Mouse (Mus musculus): ENCODE measurements at regions not wholly inside any gene's neighbourhood (a gene's known extent, or its start where the extent isn't known, plus 50 kb on each side); places are given as distances from the start of the nearest gene placed in this dataset.

GRCm38 (mm10) chr11:112690047-112690446, 92.0 kb upstream of the Sox9 start:
- WGBS, result 30% methylated on average over 4 of the region's 4 CpGs
- ATAC-seq (ENCODE audit: insufficient read depth, low read depth) (no peak), DNase-seq (ENCODE audit: low spot score) (no peak)
- Histone ChIP-seq H3K27me3 (ENCODE audit: control insufficient read depth, insufficient read depth, low read length) (no peaks in the 10 kb centered on the region), H3K4me3 (ENCODE audit: low read depth, low read length) (no peak overlapping the region), H3K36me3 (replicated peaks; ENCODE audit: control insufficient read depth, insufficient read depth, low read length) (no peaks in the 10 kb centered on the region), H3K9me3 (replicated peaks; ENCODE audit: control insufficient read depth, low read length) (no peaks in the 10 kb centered on the region), H3K4me1 (ENCODE audit: control insufficient read depth, insufficient read depth) (no peaks in the 10 kb centered on the region), H3K9ac (replicated peaks; ENCODE audit: low read depth, low read length) (no peak overlapping the region), H3K4me2 (ENCODE audit: low read depth, low read length) (no peak overlapping the region), H3K27ac (ENCODE audit: low read depth) (no peak overlapping the region)
- TF ChIP-seq CTCF (IDR thresholded peaks at IDR 0.05; ENCODE audit: low read depth), result no peak
- no peak for TF ChIP-seq EP300 (IDR thresholded peaks at IDR 0.05; ENCODE audit: low read depth)

- ATAC-seq (ENCODE audit: insufficient read depth, low read depth) (no peak), DNase-seq (ENCODE audit: low spot score) (no peak)
- Histone ChIP-seq H3K9me3 (replicated peaks; ENCODE audit: control insufficient read depth, low read length) (no peaks in the 10 kb centered on the region), H3K27ac (ENCODE audit: low read depth) (no peak overlapping the region), H3K4me1 (ENCODE audit: control insufficient read depth, insufficient read depth) (no peaks in the 10 kb centered on the region), H3K4me3 (ENCODE audit: low read depth, low read length) (no peak overlapping the region), H3K9ac (replicated peaks; ENCODE audit: low read depth, low read length) (no peak overlapping the region), H3K27me3 (ENCODE audit: control insufficient read depth, insufficient read depth, low read length) (no peaks in the 10 kb centered on the region), H3K36me3 (replicated peaks; ENCODE audit: control insufficient read depth, insufficient read depth, low read length) (no peaks in the 10 kb centered on the region), H3K4me2 (ENCODE audit: low read depth, low read length) (no peak overlapping the region)
- 72% methylated on average over 10 of the region's 10 CpGs for WGBS
- no peak for TF ChIP-seq EP300 (IDR thresholded peaks at IDR 0.05; ENCODE audit: low read depth)
- no peak for TF ChIP-seq CTCF (IDR thresholded peaks at IDR 0.05; ENCODE audit: low read depth)
Observed at GRCm38 (mm10) chr11:112706091-112706490, 75.9 kb upstream of the Sox9 start.

- Histone ChIP-seq H3K4me2 (ENCODE audit: low read depth, low read length) (no peak overlapping the region), H3K4me3 (ENCODE audit: low read depth, low read length) (no peak overlapping the region), H3K27me3 (ENCODE audit: control insufficient read depth, insufficient read depth, low read length) (no peaks in the 10 kb centered on the region), H3K9me3 (replicated peaks; ENCODE audit: control insufficient read depth, low read length) (no peaks in the 10 kb centered on the region), H3K36me3 (replicated peaks; ENCODE audit: control insufficient read depth, insufficient read depth, low read length) (no peaks in the 10 kb centered on the region), H3K9ac (replicated peaks; ENCODE audit: low read depth, low read length) (no peak overlapping the region), H3K27ac (ENCODE audit: low read depth) (no peak overlapping the region), H3K4me1 (ENCODE audit: control insufficient read depth, insufficient read depth) (no peaks in the 10 kb centered on the region)
- DNase-seq (ENCODE audit: low spot score) (no peak), ATAC-seq (ENCODE audit: insufficient read depth, low read depth) (no peak)
- no peak for TF ChIP-seq EP300 (IDR thresholded peaks at IDR 0.05; ENCODE audit: low read depth)
- TF ChIP-seq CTCF (IDR thresholded peaks at IDR 0.05; ENCODE audit: low read depth), result no peak
- WGBS, result 70% methylated on average over 11 of the region's 11 CpGs
Observed at GRCm38 (mm10) chr11:112708119-112708730, 73.8 kb upstream of the Sox9 start.

- Histone ChIP-seq H3K27me3 (ENCODE audit: control insufficient read depth, insufficient read depth, low read length) (no peaks in the 10 kb centered on the region), H3K9ac (replicated peaks; ENCODE audit: low read depth, low read length) (no peak overlapping the region), H3K27ac (ENCODE audit: low read depth) (no peak overlapping the region), H3K9me3 (replicated peaks; ENCODE audit: control insufficient read depth, low read length) (no peaks in the 10 kb centered on the region), H3K4me1 (ENCODE audit: control insufficient read depth, insufficient read depth) (peaks cover 8% of the 10 kb centered on the region; the same call in 1 of the 2 replicates), H3K36me3 (replicated peaks; ENCODE audit: control insufficient read depth, insufficient read depth, low read length) (no peaks in the 10 kb centered on the region), H3K4me3 (ENCODE audit: low read depth, low read length) (no peak overlapping the region), H3K4me2 (ENCODE audit: low read depth, low read length) (no peak overlapping the region)
- no peak for TF ChIP-seq EP300 (IDR thresholded peaks at IDR 0.05; ENCODE audit: low read depth)
- TF ChIP-seq CTCF (IDR thresholded peaks at IDR 0.05; ENCODE audit: low read depth), result no peak
- DNase-seq (ENCODE audit: low spot score) (no peak), ATAC-seq (ENCODE audit: insufficient read depth, low read depth) (no peak)
- WGBS, result 76% methylated on average over 5 of the region's 5 CpGs
Observed at GRCm38 (mm10) chr11:112711656-112712055, 70.4 kb upstream of the Sox9 start.

- no peak for TF ChIP-seq EP300 (IDR thresholded peaks at IDR 0.05; ENCODE audit: low read depth)
- TF ChIP-seq CTCF (IDR thresholded peaks at IDR 0.05; ENCODE audit: low read depth), result no peak
- 87% methylated on average over 2 of the region's 2 CpGs for WGBS
- no peak overlapping the region for H3K9ac ChIP-seq (replicated peaks; ENCODE audit: low read depth, low read length)
- no peak overlapping the region for H3K4me3 ChIP-seq (ENCODE audit: low read depth, low read length)
- H3K27ac ChIP-seq (ENCODE audit: low read depth), result no peak overlapping the region
- ATAC-seq (ENCODE audit: insufficient read depth, low read depth), result no peak
- 0 out of 2 replicates have a peak, but pooled peaks cover 6% of the 10 kb centered on the region for H3K9me3 ChIP-seq (replicated peaks; ENCODE audit: control insufficient read depth, low read length)
- no peak overlapping the region for H3K4me2 ChIP-seq (ENCODE audit: low read depth, low read length)
- no peaks in the 10 kb centered on the region for H3K36me3 ChIP-seq (replicated peaks; ENCODE audit: control insufficient read depth, insufficient read depth, low read length)
- H3K27me3 ChIP-seq (ENCODE audit: control insufficient read depth, insufficient read depth, low read length), result no peaks in the 10 kb centered on the region
- no peak for DNase-seq (ENCODE audit: low spot score)
- peaks cover 8% of the 10 kb centered on the region; the same call in 1 of the 2 replicates for H3K4me1 ChIP-seq (ENCODE audit: control insufficient read depth, insufficient read depth)
Observed at GRCm38 (mm10) chr11:112718547-112718946, 63.5 kb upstream of the Sox9 start.

- H3K9ac ChIP-seq (replicated peaks; ENCODE audit: low read depth, low read length), result no peak overlapping the region
- 89% methylated on average over 4 of the region's 4 CpGs for WGBS
- ATAC-seq (ENCODE audit: insufficient read depth, low read depth) (no peak), DNase-seq (ENCODE audit: low spot score) (no peak)
- H3K9me3 ChIP-seq (replicated peaks; ENCODE audit: control insufficient read depth, low read length), result 0 out of 2 replicates have a peak, but pooled peaks cover 6% of the 10 kb centered on the region
- no peaks in the 10 kb centered on the region for H3K36me3 ChIP-seq (replicated peaks; ENCODE audit: control insufficient read depth, insufficient read depth, low read length)
- no peak overlapping the region for H3K4me2 ChIP-seq (ENCODE audit: low read depth, low read length)
- no peak for TF ChIP-seq EP300 (IDR thresholded peaks at IDR 0.05; ENCODE audit: low read depth)
- no peak for TF ChIP-seq CTCF (IDR thresholded peaks at IDR 0.05; ENCODE audit: low read depth)
- no peak overlapping the region for H3K27ac ChIP-seq (ENCODE audit: low read depth)
- H3K4me3 ChIP-seq (ENCODE audit: low read depth, low read length), result no peak overlapping the region
- H3K4me1 ChIP-seq (ENCODE audit: control insufficient read depth, insufficient read depth), result peaks cover 8% of the 10 kb centered on the region; the same call in 1 of the 2 replicates
- H3K27me3 ChIP-seq (ENCODE audit: control insufficient read depth, insufficient read depth, low read length), result no peaks in the 10 kb centered on the region
Observed at GRCm38 (mm10) chr11:112720652-112721051, 61.4 kb upstream of the Sox9 start.
